Mouse (Mus musculus): ENCODE measurements around the gene Mdga1.

DNA sequence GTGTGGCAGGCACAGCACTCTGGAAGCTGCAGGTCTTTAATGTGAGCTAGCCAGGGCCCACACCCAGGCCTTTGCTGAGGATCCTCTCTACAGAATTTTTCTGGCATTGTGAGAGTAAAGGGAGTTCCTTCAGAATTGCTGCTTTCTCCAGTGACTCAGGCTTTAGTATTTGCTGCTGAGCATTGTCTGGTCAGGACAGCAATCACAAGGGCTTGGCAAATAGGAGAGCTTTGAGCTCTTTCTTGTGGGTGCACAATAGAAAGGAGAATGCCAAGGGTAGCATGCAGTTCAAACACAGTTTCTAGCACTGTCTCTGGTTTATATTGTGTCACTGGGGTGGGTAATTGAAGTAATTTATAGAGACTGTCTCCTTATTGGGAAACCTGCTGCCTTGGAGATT, 38.5 kb upstream of the Mdga1 start:
- no peak for TF ChIP-seq CTCF (conservative IDR thresholded peaks at IDR 0.05; ENCODE audit: low read length)
- TF ChIP-seq POU5F1 (IDR thresholded peaks at IDR 0.05; ENCODE audit: borderline replicate concordance, low read length): no peak
